18 mouse cellular contexts compared by ENCODE assay signal in genomic region chr15:25859469-25859868, GRCm38 (mm10).
"Had no signal": no experiment of that assay in that cellular context is flagged by ENCODE, and none has a peak within 500 bp of the region (broad histone marks: within the 10 kb centered on the region; RNA-seq: fewer than 3 reads in every experiment).

No protein-coding gene starts in this region.

- DNase-seq: kidney, adult 2 months; layer of hippocampus, adult 9-11 months; lung, adult 2 months; lung, postnatal 14 days; right cerebral cortex, adult 18-20 months; right cerebral cortex, postnatal 14 days; right cerebral cortex, postnatal 4 days had no signal

- H3K36me3 ChIP-seq: limb, embryonic 10.5 days; limb, embryonic 13.5 days; liver, embryonic 12.5 days; liver, embryonic 15.5 days; midbrain, embryonic 10.5 days; midbrain, embryonic 13.5 days had no signal

- ATAC-seq: liver, embryonic 12.5 days; midbrain, embryonic 13.5 days; midbrain, embryonic 16.5 days had no signal

- H3K9me3 ChIP-seq: limb, embryonic 10.5 days; limb, embryonic 13.5 days; liver, embryonic 12.5 days; liver, embryonic 15.5 days; midbrain, embryonic 10.5 days had no signal

- H3K9ac ChIP-seq: limb, embryonic 13.5 days; liver, embryonic 12.5 days; liver, embryonic 15.5 days; midbrain, embryonic 13.5 days had no signal

- H3K27me3 ChIP-seq: limb, embryonic 13.5 days; liver, embryonic 12.5 days; liver, embryonic 15.5 days; midbrain, embryonic 13.5 days had no signal

- H3K4me1 ChIP-seq: liver, embryonic 12.5 days; midbrain, embryonic 13.5 days had no signal

- H3K4me3 ChIP-seq: layer of hippocampus, adult 2 months; limb, embryonic 10.5 days; limb, embryonic 13.5 days; liver, embryonic 12.5 days; liver, embryonic 15.5 days; megakaryocyte, embryonic 14.5 days; midbrain, embryonic 10.5 days; midbrain, embryonic 13.5 days had no signal

- H3K4me2 ChIP-seq: limb, embryonic 13.5 days; midbrain, embryonic 13.5 days had no signal

- H3K27ac ChIP-seq: kidney, postnatal 0 days; layer of hippocampus, adult 2 months; limb, embryonic 13.5 days; liver, embryonic 12.5 days; liver, embryonic 15.5 days; midbrain, embryonic 10.5 days; midbrain, embryonic 13.5 days; stomach, postnatal 0 days had no signal
